Mouse (Mus musculus): Measurements from ENCODE around the gene Rassf2. TPM values are rescaled to one million over a fixed set of nuclear protein-coding genes. Genes with fewer than 3 reads are reported as not detected.

Gene Rassf2
- 2.5 TPM for polyA plus RNA-seq (2014; fragmentation: Illumina TruSeq; extraction: RNeasy Lipid Tissue Mini Kit (QIAGEN cat#74804); ENCODE audit: low replicate concordance)

GRCm38 (mm10) chr2:132029646-132030417 is at the start of gene Rassf2:
Gene Rassf2, minus strand, starts transcription at chr2:132030258.

GRCm38 (mm10) chr2:131950598-131951095 is 79.4 kb downstream of the Rassf2 start, which contains the start of gene Prnd:
Gene Prnd, plus strand, starts transcription at chr2:131950861.

Other genes starting within 250 kb of the Rassf2 start
- not detected for gene Erv3, start 170.5 kb downstream of the Rassf2 start, polyA plus RNA-seq (2014; fragmentation: Illumina TruSeq; extraction: RNeasy Lipid Tissue Mini Kit (QIAGEN cat#74804); ENCODE audit: low replicate concordance)
- gene Prnp, start 120.3 kb downstream of the Rassf2 start, polyA plus RNA-seq (2014; fragmentation: Illumina TruSeq; extraction: RNeasy Lipid Tissue Mini Kit (QIAGEN cat#74804); ENCODE audit: low replicate concordance) = 28.9 TPM
- gene Prn, start 120.3 kb downstream of the Rassf2 start, polyA plus RNA-seq (2014; fragmentation: Illumina TruSeq; extraction: RNeasy Lipid Tissue Mini Kit (QIAGEN cat#74804); ENCODE audit: low replicate concordance) = not detected
- gene Prnd, start 79.4 kb downstream of the Rassf2 start, polyA plus RNA-seq (2014; fragmentation: Illumina TruSeq; extraction: RNeasy Lipid Tissue Mini Kit (QIAGEN cat#74804); ENCODE audit: low replicate concordance) = 1.1 TPM
- gene Slc23a2, start 114.8 kb upstream of the Rassf2 start, polyA plus RNA-seq (2014; fragmentation: Illumina TruSeq; extraction: RNeasy Lipid Tissue Mini Kit (QIAGEN cat#74804); ENCODE audit: low replicate concordance) = 64.7 TPM
- gene Tmem230, start 217.5 kb upstream of the Rassf2 start, polyA plus RNA-seq (2014; fragmentation: Illumina TruSeq; extraction: RNeasy Lipid Tissue Mini Kit (QIAGEN cat#74804); ENCODE audit: low replicate concordance) = 93.4 TPM
- 344 TPM for gene Pcna, start 223.1 kb upstream of the Rassf2 start, polyA plus RNA-seq (2014; fragmentation: Illumina TruSeq; extraction: RNeasy Lipid Tissue Mini Kit (QIAGEN cat#74804); ENCODE audit: low replicate concordance)
- 14.0 TPM for gene Cds2, start 232.9 kb upstream of the Rassf2 start, polyA plus RNA-seq (2014; fragmentation: Illumina TruSeq; extraction: RNeasy Lipid Tissue Mini Kit (QIAGEN cat#74804); ENCODE audit: low replicate concordance)

All from small intestine, adult 10 weeks (tissue).